Mouse (Mus musculus) liver, postnatal 0 days (tissue): ENCODE measurements around the gene Szt2. TPM values are rescaled to one million over a fixed set of nuclear protein-coding genes. Genes with fewer than 3 reads are reported as not detected.

ENCODE experiments used
- ATAC-seq: fragments of 200-750 bp; cut with Nextera tagmentation; 2 replicates; pipeline ENCODE4 v1.8.0; 2017; ENCODE audit warnings: mild to moderate bottlenecking, moderate library complexity
- DNase-seq: peaks from one replicate; pipeline ENCODE4 v3.0.0-alpha.2; 2016
- H3K27ac ChIP-seq: fragments of 300-500 bp; sonication (generic); 2 replicates; pipeline ENCODE4 v1.5.1; 2014; ENCODE audit warnings: antibody characterized with exemption, moderate library complexity, mild to moderate bottlenecking, low read depth
- H3K27me3 ChIP-seq: fragments of 300-500 bp; sonication (generic); 2 replicates; pipeline ENCODE4 v1.6.1; 2014; ENCODE audit warnings: low read length, control low read depth, mixed read lengths; ENCODE audit not compliant: insufficient read depth
- H3K36me3 ChIP-seq: fragments of 300-500 bp; sonication (generic); replicated peaks from 2 replicates; pipeline ENCODE4 v1.6.1; 2014; ENCODE audit warnings: mild to moderate bottlenecking, control low read depth, low read length, moderate library complexity, mixed read lengths; ENCODE audit not compliant: insufficient read depth
- H3K4me1 ChIP-seq: fragments of 300-500 bp; sonication (generic); 2 replicates; pipeline ENCODE4 v1.6.1; 2014; ENCODE audit warnings: antibody characterized with exemption, mild to moderate bottlenecking, control low read depth; ENCODE audit not compliant: insufficient read depth
- H3K4me2 ChIP-seq: fragments of 300-500 bp; sonication (generic); 2 replicates; pipeline ENCODE4 v1.6.1; 2014; ENCODE audit warnings: low read depth, mild to moderate bottlenecking, low read length, moderate library complexity, mixed read lengths
- H3K4me3 ChIP-seq: fragments of 300-500 bp; sonication (generic); 2 replicates; pipeline ENCODE4 v1.5.1; 2014; ENCODE audit warnings: low read depth, low read length
- H3K9ac ChIP-seq: fragments of 300-500 bp; sonication (generic); replicated peaks from 2 replicates; pipeline ENCODE4 v1.6.1; 2014; ENCODE audit warnings: mild to moderate bottlenecking, moderate library complexity
- H3K9me3 ChIP-seq: fragments of 300-500 bp; sonication (generic); 2 replicates; pipeline ENCODE4 v1.6.1; 2016; ENCODE audit warnings: mild to moderate bottlenecking, control low read depth, low read length, mixed read lengths
- CTCF ChIP-seq: sonication (generic); IDR thresholded peaks from 2 replicates; pipeline ENCODE4 v1.5.1; 2016; ENCODE audit warnings: antibody characterized with exemption, low read depth
- EP300 ChIP-seq: IDR thresholded peaks from 2 replicates; pipeline ENCODE4 v1.6.1; 2016; ENCODE audit warnings: antibody characterized with exemption, low read depth, mild to moderate bottlenecking
- WGBS: fragments of 180-500 bp; shearing (Covaris S2); extraction: QIAGEN DNeasy Blood & Tissue Kit; methylation state at CpG from one replicate; pipeline ENCODE4 v1.1.7; 2014; ENCODE audit not compliant: insufficient replicate concordance; 5-methylcytosine and 5-hydroxymethylcytosine counted together
- polyA plus RNA-seq: library from polyadenylated mRNA; unstranded; fragments of >200 nt; fragmentation: Nextera tagmentation; extraction: Ambion mirVana; gene quantifications from 2 replicates; pipeline ENCODE4 v1.2.1, GENCODE M21; 2015

Gene Szt2
- polyA plus RNA-seq, 1 experiment from 2014 or later, result 1.9 TPM

GRCm38 (mm10) chr4:118427768-118428451 is 18.8 kb upstream of the Szt2 start, which contains the start of gene Elovl1:
Gene Elovl1 (plus strand): TSS chr4:118428093.
- TF ChIP-seq CTCF, result peak; percentile 71
- peak; percentile 27; the same call in 1 of the 2 replicates for TF ChIP-seq EP300
- Histone ChIP-seq H3K4me2 (peak within 1 kb of the TSS; percentile 98), H3K4me3 (peak within 1 kb of the TSS; percentile 85), H3K4me1 (peaks cover 66% of the 10 kb centered on the region), H3K27ac (peak within 1 kb of the TSS; percentile 93), H3K9me3 (no peaks in the 10 kb centered on the region), H3K9ac (peak within 1 kb of the TSS; percentile 90), H3K27me3 (no peaks in the 10 kb centered on the region), H3K36me3 (peaks cover 34% of the 10 kb centered on the region)
- WGBS, result under 1% methylated on average over 16 of the region's 31 CpGs
- peak; percentile 93 for ATAC-seq
- DNase-seq, result peak; percentile 94

DNA sequence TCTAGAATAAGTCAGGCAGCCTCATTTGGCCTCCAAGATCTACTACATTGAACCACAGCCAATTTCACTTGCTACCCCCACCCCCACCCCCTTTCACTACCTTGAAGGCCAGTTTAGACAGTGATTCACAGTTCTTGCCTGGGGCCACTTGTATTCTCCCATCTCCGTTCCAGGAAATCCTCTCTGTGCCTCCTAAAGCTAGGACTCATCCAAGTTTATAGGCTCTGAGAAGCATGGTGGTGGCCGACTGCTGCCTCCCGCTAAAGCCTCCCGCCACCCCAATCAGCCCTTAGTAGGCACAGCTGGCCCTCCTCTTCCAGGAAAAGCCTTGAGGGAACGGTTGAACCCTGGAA is 18.3 kb upstream of the Szt2 start:
- no peaks in the 10 kb centered on the region for H3K27me3 ChIP-seq
- TF ChIP-seq EP300 (no peak), CTCF (no peak)
- H3K4me1 ChIP-seq, result peaks cover 61% of the 10 kb centered on the region
- ATAC-seq, result peak; percentile 8; the same call in 1 of the 2 replicates
- peak overlapping the region; percentile 90 for H3K9ac ChIP-seq
- H3K9me3 ChIP-seq, result no peaks in the 10 kb centered on the region
- no peak for DNase-seq
- 7% methylated on average over 5 of the region's 5 CpGs for WGBS
- peak overlapping the region; percentile 85 for H3K4me3 ChIP-seq
- H3K4me2 ChIP-seq, result peak overlapping the region; percentile 98
- H3K36me3 ChIP-seq, result peaks cover 28% of the 10 kb centered on the region
- H3K27ac ChIP-seq, result peak overlapping the region; percentile 93

DNA sequence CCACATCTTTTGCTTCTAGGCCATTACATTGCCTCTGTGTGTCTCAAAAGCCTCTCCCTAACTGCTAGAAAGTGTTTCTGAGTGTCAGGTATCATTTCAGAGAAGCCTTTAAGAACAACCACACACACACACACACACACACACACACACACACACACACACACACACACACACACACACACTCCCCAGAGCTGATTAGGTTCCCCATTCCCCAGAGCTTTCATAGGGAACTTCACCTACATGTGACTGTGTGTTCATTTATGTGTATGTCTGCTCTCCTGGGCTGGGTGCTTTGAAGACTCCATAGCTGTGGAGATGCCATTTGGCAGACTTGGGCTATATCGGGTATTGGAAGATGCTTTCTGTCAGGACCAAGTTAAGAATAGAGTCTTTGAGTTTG is 16.3 kb upstream of the Szt2 start:
- Histone ChIP-seq H3K9ac (no peak overlapping the region), H3K4me1 (peaks cover 53% of the 10 kb centered on the region)
- TF ChIP-seq CTCF (no peak), EP300 (no peak)

GRCm38 (mm10) chr4:118424541-118425160 is 15.6 kb upstream of the Szt2 start:
- Histone ChIP-seq H3K36me3 (peaks cover 18% of the 10 kb centered on the region), H3K4me1 (peaks cover 46% of the 10 kb centered on the region), H3K4me3 (no peak overlapping the region), H3K9me3 (no peaks in the 10 kb centered on the region), H3K4me2 (peak overlapping the region; percentile 44), H3K27ac (peak overlapping the region; percentile 73), H3K27me3 (no peaks in the 10 kb centered on the region), H3K9ac (no peak overlapping the region)
- ATAC-seq, result no peak
- no peak for TF ChIP-seq CTCF
- peak; percentile 92 for TF ChIP-seq EP300
- no peak for DNase-seq
- 38% methylated on average over 4 of the region's 4 CpGs for WGBS

More for the DNA sequence above, 16.3 kb upstream of the Szt2 start:
- Histone ChIP-seq H3K36me3 (peaks cover 22% of the 10 kb centered on the region), H3K9me3 (no peaks in the 10 kb centered on the region), H3K27me3 (no peaks in the 10 kb centered on the region), H3K4me2 (no peak overlapping the region), H3K27ac (peak overlapping the region; percentile 73), H3K4me3 (no peak overlapping the region)
- ATAC-seq (no peak), DNase-seq (no peak)
- 97% methylated on average over 1 of the region's 1 CpGs for WGBS

GRCm38 (mm10) chr4:118421384-118421783 is 12.3 kb upstream of the Szt2 start:
- no peak for ATAC-seq
- 85% methylated on average over 3 of the region's 3 CpGs for WGBS
- Histone ChIP-seq H3K4me2 (no peak overlapping the region), H3K36me3 (peaks cover 39% of the 10 kb centered on the region), H3K27ac (no peak overlapping the region), H3K27me3 (no peaks in the 10 kb centered on the region), H3K4me3 (no peak overlapping the region), H3K4me1 (peaks cover 20% of the 10 kb centered on the region), H3K9ac (no peak overlapping the region), H3K9me3 (no peaks in the 10 kb centered on the region)
- TF ChIP-seq CTCF (no peak), EP300 (no peak)
- no peak for DNase-seq

DNA sequence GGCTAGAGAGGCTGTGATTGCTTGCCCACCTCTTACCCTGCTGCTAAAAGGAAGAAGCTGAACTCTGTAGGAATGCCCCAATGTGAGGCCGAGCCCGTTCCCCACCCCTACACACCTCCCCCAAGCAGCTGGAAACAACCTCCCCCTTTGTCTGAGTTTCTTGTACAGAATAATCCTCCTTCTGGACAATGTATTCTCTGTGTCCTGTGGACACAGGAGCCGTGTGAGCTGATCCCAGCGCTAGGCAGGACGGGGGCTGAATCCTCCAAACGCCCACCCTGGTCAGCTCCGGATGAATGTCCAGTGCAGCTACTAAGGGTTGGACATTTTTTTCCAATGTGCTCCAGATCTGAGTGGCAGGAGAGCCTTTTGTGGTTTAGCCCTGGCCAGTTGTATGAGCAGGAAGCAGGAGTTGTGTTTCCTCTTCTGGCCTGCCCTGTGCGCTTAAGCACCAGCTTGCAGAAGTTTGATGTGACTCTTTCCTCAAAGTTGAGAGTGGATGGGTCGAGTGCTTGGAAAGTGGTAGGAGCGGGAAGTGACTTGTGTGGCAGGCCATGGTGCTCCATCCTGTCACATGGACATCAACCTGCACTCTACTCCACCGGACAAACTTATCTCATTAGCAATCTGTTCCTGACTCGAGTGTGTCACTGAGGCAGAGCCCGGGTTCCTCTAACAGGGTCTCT is 8.2 kb upstream of the Szt2 start:
- 65% methylated on average over 13 of the region's 13 CpGs for WGBS
- ATAC-seq, result no peak
- peaks cover 74% of the 10 kb centered on the region for H3K36me3 ChIP-seq

More for the DNA sequence above, 8.2 kb upstream of the Szt2 start:
- no peak overlapping the region for H3K27ac ChIP-seq
- H3K9me3 ChIP-seq, result no peaks in the 10 kb centered on the region
- H3K4me2 ChIP-seq, result no peak overlapping the region
- DNase-seq, result no peak
- no peak for TF ChIP-seq EP300
- TF ChIP-seq CTCF, result no peak
- H3K4me1 ChIP-seq, result no peaks in the 10 kb centered on the region
- H3K27me3 ChIP-seq, result no peaks in the 10 kb centered on the region
- H3K4me3 ChIP-seq, result no peak overlapping the region
- H3K9ac ChIP-seq, result no peak overlapping the region
